Mouse (Mus musculus) erythroblast, embryonic 14.5 days (primary cell): ENCODE data around the gene Tmem95. TPM values are rescaled to one million over a fixed set of nuclear protein-coding genes. Genes with fewer than 3 reads are reported as not detected.

ENCODE experiments used
- H3K27me3 ChIP-seq: 2 replicates; pipeline ENCODE4 v1.6.1; 2012; ENCODE audit warnings: inconsistent platforms; ENCODE audit not compliant: control insufficient read depth
- H3K36me3 ChIP-seq: 2 replicates; pipeline ENCODE4 v1.6.1; 2012; ENCODE audit warnings: mild to moderate bottlenecking, inconsistent platforms; ENCODE audit not compliant: control insufficient read depth
- H3K4me1 ChIP-seq: 2 replicates; pipeline ENCODE4 v1.6.1; 2012; ENCODE audit warnings: inconsistent platforms; ENCODE audit not compliant: control insufficient read depth
- H3K4me3 ChIP-seq: replicated peaks from 2 replicates; pipeline ENCODE3; 2012; ENCODE audit warnings: moderate library complexity, mild to moderate bottlenecking, inconsistent platforms
- H3K9me3 ChIP-seq: 2 replicates; pipeline ENCODE4 v1.6.1; 2012; ENCODE audit warnings: low read length, inconsistent platforms, mixed read lengths; ENCODE audit not compliant: control insufficient read depth
- GATA1 ChIP-seq: IDR thresholded peaks from 2 replicates; pipeline ENCODE4 v1.6.1; 2012; ENCODE audit warnings: low read length, inconsistent platforms, mixed read lengths
- TAL1 ChIP-seq: IDR thresholded peaks from 3 replicates; pipeline ENCODE4 v1.6.1; 2012; ENCODE audit warnings: low read length, inconsistent platforms, mixed read lengths
- polyA plus RNA-seq: library from polyadenylated mRNA; stranded (reverse); fragments of >175 nt; gene quantifications from 2 replicates; pipeline ENCODE4 v1.2.3, GENCODE M21; 2012

Gene Tmem95
- polyA plus RNA-seq, 1 experiment: not detected

DNA sequence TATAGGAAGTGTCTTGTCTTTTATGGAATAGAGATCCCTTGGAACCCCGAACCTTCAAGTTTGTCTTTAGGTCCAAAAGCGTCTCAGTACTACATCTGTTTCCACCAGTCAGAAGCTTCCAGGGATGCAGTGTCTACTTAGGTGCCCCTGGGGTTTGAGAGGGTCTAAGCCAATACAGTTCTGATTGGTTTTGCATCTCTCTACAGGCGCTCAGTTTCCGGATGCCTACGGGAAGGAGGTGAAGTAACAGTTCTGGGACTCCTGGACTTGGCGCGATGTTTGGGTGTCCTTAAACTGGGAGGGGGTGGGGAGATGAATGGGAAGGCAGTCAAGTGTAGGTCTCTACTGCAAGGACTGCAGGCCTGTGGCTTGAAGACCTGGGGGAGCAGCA, 39.1 kb downstream of the Tmem95 start:
- Histone ChIP-seq H3K4me3 (peak overlapping the region; percentile 89), H3K4me1 (peaks cover 67% of the 10 kb centered on the region), H3K9me3 (peaks cover 2% of the 10 kb centered on the region; the same call in 1 of the 2 replicates), H3K36me3 (peaks cover 9% of the 10 kb centered on the region), H3K27me3 (peaks cover 43% of the 10 kb centered on the region)
- no peak for TF ChIP-seq TAL1
- no peak for TF ChIP-seq GATA1

DNA sequence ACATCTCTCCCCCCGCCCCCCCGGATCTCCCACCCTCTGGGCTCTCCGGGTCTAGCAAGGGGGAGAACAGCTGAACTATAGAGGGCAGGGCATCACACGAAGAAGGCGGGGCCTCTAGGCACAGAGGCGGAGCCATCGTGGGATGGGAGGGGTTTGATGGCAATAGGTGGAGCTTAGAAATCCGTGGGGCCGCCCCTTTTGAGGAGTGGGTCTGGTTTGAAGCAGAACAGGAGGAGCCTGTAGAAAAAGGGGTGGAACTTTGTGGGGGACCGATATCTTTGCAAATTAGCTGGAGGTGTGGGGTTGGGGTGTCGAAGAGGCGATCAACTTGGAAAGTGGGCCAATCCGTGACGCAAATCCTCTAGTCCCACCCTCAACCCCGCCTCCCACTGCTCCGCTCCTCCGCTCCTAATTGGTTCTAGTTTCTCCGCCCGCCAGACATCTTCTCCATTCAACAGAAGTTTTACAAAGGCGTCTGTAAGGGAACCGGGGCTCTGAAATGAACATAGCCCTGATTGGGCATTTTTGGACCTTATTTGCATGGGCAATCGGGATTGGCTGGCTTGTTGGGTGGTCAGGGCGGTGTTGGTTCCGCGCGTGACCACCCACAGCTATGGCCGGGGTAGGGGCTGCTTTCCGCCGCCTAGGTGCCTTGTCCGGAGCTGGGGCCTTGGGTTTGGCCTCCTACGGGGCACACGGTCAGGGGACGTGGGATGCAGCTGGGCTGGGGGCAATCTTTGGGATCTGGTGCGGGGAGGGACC, 39.7 kb downstream of the Tmem95 start, which contains the start of gene Tmem256:
Gene Tmem256 (plus strand): TSS at position 563 of the 762 bp plus-strand sequence.
- Histone ChIP-seq H3K36me3 (peaks cover 9% of the 10 kb centered on the region), H3K9me3 (peaks cover 2% of the 10 kb centered on the region; the same call in 1 of the 2 replicates), H3K4me3 (peak within 1 kb of the TSS; percentile 89), H3K4me1 (peaks cover 69% of the 10 kb centered on the region), H3K27me3 (peaks cover 48% of the 10 kb centered on the region)
- TF ChIP-seq TAL1: no peak
- TF ChIP-seq GATA1: no peak

DNA sequence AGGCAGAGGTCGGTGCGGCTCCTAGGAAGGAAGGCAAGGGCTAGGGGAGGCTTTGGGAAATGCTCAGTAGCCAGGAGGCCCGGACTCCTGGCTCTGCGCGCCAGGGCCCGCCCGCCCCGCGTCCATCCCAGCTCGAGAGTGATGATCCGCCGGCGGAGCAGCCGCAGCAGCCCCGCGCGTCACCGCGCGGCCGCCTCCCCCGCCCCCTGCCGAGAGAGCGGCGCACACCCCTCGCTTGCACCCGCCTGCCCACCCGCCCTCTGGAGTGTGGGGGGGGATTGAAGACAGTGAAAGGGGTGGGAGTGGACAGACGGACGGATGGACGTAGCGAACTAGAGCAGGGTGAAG, 40.2 kb downstream of the Tmem95 start, which contains the start of gene Nlgn2:
Gene Nlgn2 (minus strand): TSS at position 181 of the 348 bp plus-strand sequence.
- Histone ChIP-seq H3K4me1 (peaks cover 64% of the 10 kb centered on the region), H3K4me3 (peak within 1 kb of the TSS; percentile 89), H3K27me3 (peaks cover 54% of the 10 kb centered on the region), H3K36me3 (peaks cover 9% of the 10 kb centered on the region), H3K9me3 (peaks cover 2% of the 10 kb centered on the region; the same call in 1 of the 2 replicates)
- no peak for TF ChIP-seq GATA1
- no peak for TF ChIP-seq TAL1

DNA sequence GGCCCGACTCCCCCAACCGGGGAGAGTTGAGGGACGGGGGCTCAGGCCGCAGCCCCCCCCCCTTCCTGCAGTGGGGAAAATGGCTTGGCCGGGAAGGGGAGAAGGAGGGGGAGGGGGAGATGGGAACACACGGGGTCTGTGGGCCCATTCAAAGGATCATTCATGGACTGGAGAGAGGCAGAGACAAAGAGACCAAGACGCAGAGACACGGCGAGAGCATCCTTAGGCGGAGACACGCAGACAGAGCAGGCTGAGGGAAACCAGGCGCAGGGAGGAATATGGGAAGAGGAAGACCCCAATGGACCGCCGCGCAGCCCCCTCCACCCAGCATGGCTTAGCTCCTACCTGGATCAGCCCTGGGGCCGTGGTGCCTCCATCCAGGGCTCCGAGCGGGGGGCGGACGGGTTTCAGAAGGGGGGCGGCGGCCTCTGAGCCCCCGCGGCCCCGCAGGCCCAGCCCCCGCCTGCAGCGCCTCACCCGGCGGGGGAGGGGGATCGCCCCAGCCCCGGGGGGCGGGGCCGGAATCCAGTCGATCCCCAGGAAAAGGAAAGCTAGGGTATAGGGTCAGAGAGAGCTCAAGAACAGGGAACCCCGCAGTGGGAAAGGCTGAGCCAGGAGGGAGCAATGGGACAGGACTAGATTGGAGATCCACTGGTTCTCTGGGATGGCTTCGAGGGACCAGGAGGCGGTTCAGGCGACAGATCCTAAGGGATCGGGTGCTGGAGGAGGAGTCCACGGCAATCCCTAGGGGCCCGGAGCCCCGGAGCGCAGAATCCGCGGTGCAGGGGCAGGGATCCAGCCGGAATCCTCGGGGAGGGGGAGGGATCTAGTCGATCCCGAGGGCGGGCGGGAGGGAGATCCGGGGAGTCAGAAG, 40.9 kb downstream of the Tmem95 start:
- H3K36me3 ChIP-seq: peaks cover 9% of the 10 kb centered on the region
- H3K4me1 ChIP-seq: peaks cover 67% of the 10 kb centered on the region
- TF ChIP-seq GATA1 (no peak), TAL1 (no peak)
- H3K4me3 ChIP-seq: peak overlapping the region; percentile 89
- peaks cover 60% of the 10 kb centered on the region for H3K27me3 ChIP-seq
- H3K9me3 ChIP-seq: peaks cover 2% of the 10 kb centered on the region; the same call in 1 of the 2 replicates

DNA sequence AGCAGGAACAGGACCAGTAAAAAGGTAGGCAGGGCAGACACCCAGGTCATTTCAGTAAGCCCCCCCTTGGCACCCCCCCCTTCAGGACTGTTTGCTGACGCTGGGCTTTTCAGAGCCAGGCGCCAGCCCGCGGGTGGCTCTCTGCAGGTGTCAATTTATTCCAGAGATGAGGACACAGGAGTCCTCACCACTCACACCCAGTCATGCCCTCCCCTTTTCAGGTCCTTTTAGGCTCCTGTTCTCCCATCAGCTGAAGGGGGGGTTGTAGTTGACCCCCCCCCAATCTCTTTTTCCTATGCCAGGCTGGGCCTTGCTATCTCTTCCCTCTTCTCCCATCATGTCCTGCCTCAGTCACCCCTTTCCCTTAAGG, 41.9 kb downstream of the Tmem95 start:
- Histone ChIP-seq H3K4me1 (peaks cover 76% of the 10 kb centered on the region), H3K9me3 (peaks cover 2% of the 10 kb centered on the region; the same call in 1 of the 2 replicates), H3K36me3 (peaks cover 9% of the 10 kb centered on the region), H3K27me3 (peaks cover 64% of the 10 kb centered on the region), H3K4me3 (no peak overlapping the region)
- TF ChIP-seq GATA1 (no peak), TAL1 (no peak)

DNA sequence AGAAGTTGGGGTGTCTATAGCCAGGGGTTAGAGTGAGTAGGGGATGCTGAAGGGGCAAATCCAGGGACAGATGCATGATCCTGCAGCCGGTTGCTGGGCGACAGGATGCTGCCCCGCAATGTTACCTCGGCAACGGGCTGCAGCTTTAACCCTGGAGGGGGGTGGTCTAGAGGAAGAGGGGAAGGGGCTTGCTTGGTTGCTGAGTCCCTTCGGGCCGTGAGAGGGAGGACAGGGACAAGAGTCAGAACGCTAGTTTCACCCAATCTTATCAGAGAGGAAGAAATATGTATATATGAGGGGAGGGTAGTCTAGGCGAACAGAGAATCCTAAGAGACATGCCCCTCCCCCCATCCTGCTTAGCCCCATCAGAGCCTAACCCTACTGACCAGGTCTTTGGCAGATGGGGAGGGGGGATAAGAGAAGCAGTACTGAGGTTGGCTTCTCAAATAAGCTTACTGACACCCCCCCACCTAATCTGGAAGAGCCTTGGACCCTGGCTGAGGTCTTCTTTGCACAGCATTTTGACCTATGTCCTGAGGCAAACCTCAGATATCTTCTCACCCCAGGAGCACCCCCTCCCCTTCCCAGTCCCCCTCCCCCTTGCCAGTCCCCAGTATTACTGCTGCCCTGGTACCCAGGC, 42.4 kb downstream of the Tmem95 start:
- peaks cover 64% of the 10 kb centered on the region for H3K27me3 ChIP-seq
- H3K36me3 ChIP-seq: peaks cover 6% of the 10 kb centered on the region
- peaks cover 2% of the 10 kb centered on the region; the same call in 1 of the 2 replicates for H3K9me3 ChIP-seq
- TF ChIP-seq TAL1 (no peak), GATA1 (no peak)
- peaks cover 77% of the 10 kb centered on the region for H3K4me1 ChIP-seq
- H3K4me3 ChIP-seq: no peak overlapping the region

DNA sequence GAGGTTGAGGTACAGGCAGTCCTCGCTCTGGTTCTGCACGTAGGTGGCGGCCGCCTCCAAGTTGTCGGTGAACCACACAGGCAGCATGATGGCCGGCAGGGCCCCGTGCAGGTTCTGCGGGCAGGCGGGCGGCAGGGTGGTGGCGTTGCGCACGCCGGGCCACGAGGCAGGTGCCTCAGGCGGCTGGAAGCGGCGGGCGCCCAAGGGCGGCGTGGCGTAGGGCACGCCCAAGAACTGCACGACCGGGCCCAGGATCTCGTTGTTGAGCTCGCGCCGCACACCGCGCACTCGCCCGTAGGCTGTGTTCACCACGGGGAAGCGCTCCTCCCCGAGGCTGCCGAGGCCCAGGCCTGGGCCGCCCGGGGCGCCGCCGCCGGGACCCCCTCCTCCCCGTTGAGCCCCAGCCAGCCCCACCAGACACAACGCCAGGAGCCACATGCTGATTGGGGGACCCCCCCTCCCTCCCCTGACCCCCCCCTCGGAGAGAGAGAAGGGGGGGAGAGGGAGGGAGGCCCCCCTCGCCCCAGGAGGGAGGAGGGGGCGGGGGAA, 43.7 kb downstream of the Tmem95 start:
- Histone ChIP-seq H3K4me1 (peaks cover 67% of the 10 kb centered on the region), H3K27me3 (peaks cover 64% of the 10 kb centered on the region), H3K4me3 (peak overlapping the region; percentile 52), H3K36me3 (no peaks in the 10 kb centered on the region), H3K9me3 (peaks cover 2% of the 10 kb centered on the region; the same call in 1 of the 2 replicates)
- TF ChIP-seq TAL1 (no peak), GATA1 (no peak)

DNA sequence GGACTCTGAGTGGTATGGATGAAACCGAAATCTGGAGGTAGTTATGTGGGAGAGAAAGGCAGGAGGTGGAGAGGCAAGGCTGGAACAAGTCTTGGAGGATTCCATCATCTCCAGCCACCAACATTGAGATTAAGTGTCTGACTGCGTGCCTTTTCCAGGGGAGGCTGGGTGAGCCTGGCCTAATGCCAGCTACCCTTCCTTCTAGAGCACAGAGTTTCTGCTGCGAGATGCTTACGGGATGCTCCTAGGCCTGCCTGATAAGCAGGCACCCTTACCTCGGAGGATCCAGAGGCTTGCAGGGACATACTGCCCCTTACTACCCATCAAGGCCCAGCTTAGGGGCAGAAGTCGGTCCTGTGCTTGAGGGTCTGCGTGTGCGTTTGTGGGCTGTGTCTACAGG, 44.3 kb downstream of the Tmem95 start:
- Histone ChIP-seq H3K27me3 (peaks cover 64% of the 10 kb centered on the region), H3K4me1 (peaks cover 63% of the 10 kb centered on the region), H3K4me3 (peak overlapping the region; percentile 52), H3K9me3 (peaks cover 2% of the 10 kb centered on the region; the same call in 1 of the 2 replicates), H3K36me3 (no peaks in the 10 kb centered on the region)
- TF ChIP-seq GATA1 (no peak), TAL1 (no peak)
